Mouse (Mus musculus) liver, adult 2 months (tissue): ENCODE measurements around the gene Uhrf1.

Source experiments
- CTCF ChIP-seq: fragments of 200-500 bp; IDR thresholded peaks from 2 replicates; pipeline ENCODE4 v1.5.1; 2011; ENCODE audit warnings: low read depth, low read length, control low read depth
- POLR2A ChIP-seq: fragments of 200-500 bp; IDR thresholded peaks from 2 replicates; pipeline ENCODE4 v1.6.1; 2011; ENCODE audit warnings: low read length, control low read depth; ENCODE audit not compliant: insufficient read depth; ENCODE audit errors: extremely low read depth

GRCm38 (mm10) chr17:56296201-56296600 is 6.9 kb upstream of the Uhrf1 start:
- TF ChIP-seq CTCF (no peak), POLR2A (no peak)
